8 mouse cellular contexts compared by ENCODE assay signal in the genomic region with DNA sequence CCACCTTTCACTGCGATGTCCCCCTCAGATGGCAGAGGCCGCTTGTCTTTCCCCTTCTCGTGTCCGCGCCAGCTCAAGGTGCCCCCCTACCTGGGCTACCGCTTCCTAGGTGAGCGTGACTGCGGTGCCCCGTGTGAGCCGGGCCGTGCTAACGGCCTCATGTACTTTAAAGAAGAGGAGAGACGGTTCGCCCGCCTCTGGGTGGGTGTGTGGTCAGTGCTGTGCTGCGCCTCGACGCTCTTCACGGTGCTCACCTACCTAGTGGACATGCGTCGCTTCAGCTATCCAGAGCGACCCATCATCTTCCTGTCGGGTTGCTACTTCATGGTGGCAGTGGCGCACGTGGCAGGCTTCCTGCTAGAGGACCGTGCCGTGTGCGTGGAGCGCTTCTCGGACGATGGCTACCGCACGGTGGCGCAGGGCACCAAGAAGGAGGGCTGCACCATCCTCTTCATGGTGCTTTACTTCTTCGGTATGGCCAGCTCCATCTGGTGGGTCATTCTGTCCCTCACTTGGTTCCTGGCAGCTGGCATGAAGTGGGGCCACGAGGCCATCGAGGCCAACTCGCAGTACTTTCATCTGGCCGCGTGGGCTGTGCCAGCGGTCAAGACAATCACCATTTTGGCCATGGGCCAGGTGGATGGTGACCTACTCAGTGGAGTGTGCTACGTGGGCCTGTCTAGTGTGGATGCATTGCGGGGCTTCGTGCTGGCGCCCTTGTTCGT. TPM values are rescaled to one million over a fixed set of nuclear protein-coding genes. Genes with fewer than 3 reads are reported as not detected.
DNase-seq lines count a peak whose midpoint lies in the region; ATAC-seq and TF ChIP-seq lines count a peak whose summit lies in the region.

No protein-coding gene starts in this region.

- H3K9ac ChIP-seq in embryonic facial prominence, embryonic 15.5 days: peak overlapping the region; percentile 86
- H3K9ac ChIP-seq in heart, embryonic 15.5 days: peak overlapping the region; percentile 74
- H3K9ac ChIP-seq in neural tube, embryonic 14.5 days (replicated peaks; ENCODE audit: low read depth, low read length): peak overlapping the region; percentile 61

- no peaks in the 10 kb centered on the region for H3K9me3 ChIP-seq in embryonic facial prominence, embryonic 15.5 days (replicated peaks)
- H3K9me3 ChIP-seq in heart, embryonic 15.5 days (replicated peaks): no peaks in the 10 kb centered on the region
- H3K9me3 ChIP-seq in neural tube, embryonic 14.5 days (ENCODE audit: control insufficient read depth, low read length): no peaks in the 10 kb centered on the region

- peak overlapping the region; percentile 84 for H3K4me2 ChIP-seq in embryonic facial prominence, embryonic 15.5 days (replicated peaks)
- H3K4me2 ChIP-seq in heart, embryonic 15.5 days: peak overlapping the region; percentile 97
- peak overlapping the region; percentile 93 for H3K4me2 ChIP-seq in neural tube, embryonic 14.5 days (ENCODE audit: low read depth, low read length)

- H3K27me3 ChIP-seq in embryonic facial prominence, embryonic 15.5 days: no peaks in the 10 kb centered on the region
- H3K27me3 ChIP-seq in heart, embryonic 15.5 days: peaks cover 32% of the 10 kb centered on the region
- no peaks in the 10 kb centered on the region for H3K27me3 ChIP-seq in neural tube, embryonic 14.5 days (ENCODE audit: control insufficient read depth, insufficient read depth, low read length)
- peaks cover 11% of the 10 kb centered on the region; the same call in 1 of the 2 replicates for H3K27me3 ChIP-seq in thymus, adult 2 months (ENCODE audit: control insufficient read depth, insufficient read depth, low read length)

- no peaks in the 10 kb centered on the region for H3K36me3 ChIP-seq in embryonic facial prominence, embryonic 15.5 days
- no peaks in the 10 kb centered on the region for H3K36me3 ChIP-seq in heart, embryonic 15.5 days
- H3K36me3 ChIP-seq in neural tube, embryonic 14.5 days (ENCODE audit: control insufficient read depth, insufficient read depth, low read length): no peaks in the 10 kb centered on the region
- no peaks in the 10 kb centered on the region for H3K36me3 ChIP-seq in thymus, adult 2 months (ENCODE audit: control insufficient read depth, insufficient read depth, low read length)

- TF ChIP-seq POLR2A in thymus, adult 2 months (IDR thresholded peaks at IDR 0.05; ENCODE audit: control insufficient read depth, extremely low read depth, insufficient read depth, low read length, poor library complexity): no peak

- peak; percentile 19; the same call in 1 of the 2 replicates for TF ChIP-seq CTCF in thymus, adult 2 months (IDR thresholded peaks at IDR 0.05; ENCODE audit: borderline replicate concordance, control insufficient read depth, extremely low read depth, insufficient read depth, low read length, poor library complexity)

- ATAC-seq in embryonic facial prominence, embryonic 15.5 days (ENCODE audit: insufficient number of reproducible peaks, low FRiP score, low TSS enrichment, low read depth): 0 out of 2 replicates have a peak, but pooled peaks have one; percentile 29
- ATAC-seq in heart, embryonic 15.5 days (replicated peaks; ENCODE audit: insufficient number of reproducible peaks, insufficient read depth, low FRiP score, low read depth): 0 out of 2 replicates have a peak, but pooled peaks have one; percentile 24
- ATAC-seq in neural tube, embryonic 14.5 days (ENCODE audit: low read depth): peak; percentile 71

- peak overlapping the region; percentile 61 for H3K4me3 ChIP-seq in embryonic facial prominence, embryonic 15.5 days (replicated peaks)
- peak overlapping the region; percentile 69 for H3K4me3 ChIP-seq in heart, embryonic 15.5 days
- H3K4me3 ChIP-seq in neural tube, embryonic 14.5 days (ENCODE audit: low read depth, low read length): peak overlapping the region; percentile 57
- H3K4me3 ChIP-seq in thymus, adult 2 months (ENCODE audit: control insufficient read depth, insufficient read depth, low read length): peak overlapping the region; percentile 71

- peak; percentile 77 for DNase-seq in layer of hippocampus, adult 11-12 months (ENCODE audit: low spot score)
- DNase-seq in layer of hippocampus, adult 9-10 months (ENCODE audit: low spot score): no peak
- peak; percentile 78 to 81 for DNase-seq in kidney, postnatal 25 days
- peak; percentile 82 to 85 for DNase-seq in lung, adult 18-20 months
- DNase-seq in thymus, adult 2 months: peak; percentile 46

- H3K4me1 ChIP-seq in embryonic facial prominence, embryonic 15.5 days: peaks cover 64% of the 10 kb centered on the region
- peaks cover 43% of the 10 kb centered on the region for H3K4me1 ChIP-seq in heart, embryonic 15.5 days (replicated peaks)
- 0 out of 2 replicates have a peak, but pooled peaks cover 8% of the 10 kb centered on the region for H3K4me1 ChIP-seq in neural tube, embryonic 14.5 days (ENCODE audit: control insufficient read depth, insufficient read depth, low read length)
- H3K4me1 ChIP-seq in thymus, adult 2 months (replicated peaks; ENCODE audit: control insufficient read depth, insufficient read depth, low read length): peaks cover 21% of the 10 kb centered on the region

- 3% methylated on average over 46 of the region's 46 CpGs for WGBS in embryonic facial prominence, embryonic 15.5 days
- 2% methylated on average over 46 of the region's 46 CpGs for WGBS in heart, embryonic 15.5 days
- under 1% methylated on average over 46 of the region's 46 CpGs for WGBS in neural tube, embryonic 14.5 days
- WGBS in thymus, adult 2 months: 50% methylated on average over 46 of the region's 46 CpGs

- peak overlapping the region; percentile 99 for H3K27ac ChIP-seq in embryonic facial prominence, embryonic 15.5 days (replicated peaks)
- H3K27ac ChIP-seq in heart, embryonic 15.5 days: peak overlapping the region; percentile 82; the same call in 1 of the 2 replicates
- no peak overlapping the region for H3K27ac ChIP-seq in neural tube, embryonic 14.5 days (ENCODE audit: low read depth, low read length)
- no peak overlapping the region for H3K27ac ChIP-seq in thymus, adult 2 months (ENCODE audit: control insufficient read depth, insufficient read depth, low read length)

RNA-seq across cellular contexts. Expression of a gene that starts 1.5 kb away (rescaled TPM):
- 11.9 TPM in 2 replicates for polyA plus RNA-seq in embryonic facial prominence, embryonic 15.5 days (2015; fragmentation: Nextera tagmentation; extraction: Ambion mirVana)
- 3.0 and 4.5 TPM in 2 replicates for polyA plus RNA-seq in heart, embryonic 15.5 days (2015; fragmentation: Nextera tagmentation; extraction: Ambion mirVana)
- polyA plus RNA-seq in neural tube, embryonic 14.5 days (2014; fragmentation: Nextera tagmentation; extraction: Ambion mirVana): 4.3 and 4.5 TPM in 2 replicates
- 11.4 and 12.2 TPM in 2 replicates for polyA plus RNA-seq in thymus, adult 2 months (2012; rRNA removed)

RNA-seq across cellular contexts. Expression of a gene that starts 32.4 kb away (rescaled TPM):
- polyA plus RNA-seq in embryonic facial prominence, embryonic 15.5 days (2015; fragmentation: Nextera tagmentation; extraction: Ambion mirVana): 9.0 and 13.4 TPM in 2 replicates
- 0.33 and 0.34 TPM in 2 replicates for polyA plus RNA-seq in heart, embryonic 15.5 days (2015; fragmentation: Nextera tagmentation; extraction: Ambion mirVana)
- polyA plus RNA-seq in neural tube, embryonic 14.5 days (2014; fragmentation: Nextera tagmentation; extraction: Ambion mirVana): 9.0 and 13.2 TPM in 2 replicates
- polyA plus RNA-seq in thymus, adult 2 months (2012; rRNA removed): 0.09 and 0.28 TPM in 2 replicates

Comparison
In these comparisons a context has a peak if more than half of its experiments do, and no peak if none do; other contexts are left out.
1. H3K27ac ChIP-seq: peak in embryonic facial prominence, embryonic 15.5 days (single experiment) and heart, embryonic 15.5 days (single experiment); none in neural tube, embryonic 14.5 days (single experiment) and thymus, adult 2 months (single experiment).
2. Peak in every context shown above with its lines, with median percentiles within 50 percentile points of each other: ATAC-seq, H3K4me2 ChIP-seq, H3K4me3 ChIP-seq and H3K9ac ChIP-seq.